Mouse (Mus musculus): ENCODE measurements around the gene Shank2.

Shank2 gene

GRCm38 (mm10) chr7:144001628-144002027 is at the start of gene Shank2:
Gene Shank2 (plus strand): TSS chr7:144001928.
- in situ Hi-C loops (cut with MboI; ENCODE audit: low sequenced_read_pairs) = no loop called here

GRCm38 (mm10) chr7:143952130-143952529 is 49.6 kb upstream of the Shank2 start:
- in situ Hi-C loops (cut with MboI; ENCODE audit: low sequenced_read_pairs) = no loop called here

- in situ Hi-C loops (cut with MboI; ENCODE audit: low sequenced_read_pairs) = no loop called here
Measured at GRCm38 (mm10) chr7:143956575-143957295, 45.0 kb upstream of the Shank2 start.

GRCm38 (mm10) chr7:143958030-143958565 is 43.6 kb upstream of the Shank2 start:
- in situ Hi-C loops (cut with MboI; ENCODE audit: low sequenced_read_pairs) = no loop called here

- in situ Hi-C loops (cut with MboI; ENCODE audit: low sequenced_read_pairs) = no loop called here
Measured at GRCm38 (mm10) chr7:143963813-143964212, 37.9 kb upstream of the Shank2 start.

- in situ Hi-C loops (cut with MboI; ENCODE audit: low sequenced_read_pairs) = no loop called here
Measured at GRCm38 (mm10) chr7:143966621-143967020, 35.1 kb upstream of the Shank2 start.

- in situ Hi-C loops (cut with MboI; ENCODE audit: low sequenced_read_pairs) = no loop called here
Measured at GRCm38 (mm10) chr7:143977491-143977830, 24.3 kb upstream of the Shank2 start.

- in situ Hi-C loops (cut with MboI; ENCODE audit: low sequenced_read_pairs) = no loop called here
Measured at GRCm38 (mm10) chr7:143977831-143978682, 23.7 kb upstream of the Shank2 start.

- in situ Hi-C loops (cut with MboI; ENCODE audit: low sequenced_read_pairs) = no loop called here
Measured at GRCm38 (mm10) chr7:143978741-143979371, 22.9 kb upstream of the Shank2 start.

GRCm38 (mm10) chr7:143979986-143980385 is 21.7 kb upstream of the Shank2 start:
- in situ Hi-C loops (cut with MboI; ENCODE audit: low sequenced_read_pairs) = no loop called here

GRCm38 (mm10) chr7:143986281-143986680 is 15.4 kb upstream of the Shank2 start:
- in situ Hi-C loops (cut with MboI; ENCODE audit: low sequenced_read_pairs) = no loop called here

GRCm38 (mm10) chr7:143991160-143991559 is 10.6 kb upstream of the Shank2 start:
- in situ Hi-C loops (cut with MboI; ENCODE audit: low sequenced_read_pairs) = no loop called here

- in situ Hi-C loops (cut with MboI; ENCODE audit: low sequenced_read_pairs) = no loop called here
Measured at GRCm38 (mm10) chr7:143999073-143999472, 2.7 kb upstream of the Shank2 start.

- in situ Hi-C loops (cut with MboI; ENCODE audit: low sequenced_read_pairs) = no loop called here
Measured at GRCm38 (mm10) chr7:144003471-144003870, 1.7 kb downstream of the Shank2 start.

GRCm38 (mm10) chr7:144008079-144008478 is 6.4 kb downstream of the Shank2 start:
- in situ Hi-C loops (cut with MboI; ENCODE audit: low sequenced_read_pairs) = no loop called here

- in situ Hi-C loops (cut with MboI; ENCODE audit: low sequenced_read_pairs) = no loop called here
Measured at GRCm38 (mm10) chr7:144008985-144009384, 7.3 kb downstream of the Shank2 start.

GRCm38 (mm10) chr7:144014485-144014884 is 12.8 kb downstream of the Shank2 start:
- in situ Hi-C loops (cut with MboI; ENCODE audit: low sequenced_read_pairs) = no loop called here

GRCm38 (mm10) chr7:144021801-144022200 is 20.1 kb downstream of the Shank2 start:
- in situ Hi-C loops (cut with MboI; ENCODE audit: low sequenced_read_pairs) = no loop called here

GRCm38 (mm10) chr7:144022682-144023081 is 21.0 kb downstream of the Shank2 start:
- in situ Hi-C loops (cut with MboI; ENCODE audit: low sequenced_read_pairs) = no loop called here

- in situ Hi-C loops (cut with MboI; ENCODE audit: low sequenced_read_pairs) = no loop called here
Measured at GRCm38 (mm10) chr7:144023561-144023960, 21.8 kb downstream of the Shank2 start.

- in situ Hi-C loops (cut with MboI; ENCODE audit: low sequenced_read_pairs) = no loop called here
Measured at GRCm38 (mm10) chr7:144026024-144026752, 24.5 kb downstream of the Shank2 start.

Measured in CH12F3 (cell line).